Mouse (Mus musculus): Measurements from ENCODE around the gene Klra5.
"Not testable (repeated sequence)": the region's sequence is repeated elsewhere in the genome, so short reads cannot be mapped to it uniquely, and the experiment has no call there.

Klra5 gene

DNA sequence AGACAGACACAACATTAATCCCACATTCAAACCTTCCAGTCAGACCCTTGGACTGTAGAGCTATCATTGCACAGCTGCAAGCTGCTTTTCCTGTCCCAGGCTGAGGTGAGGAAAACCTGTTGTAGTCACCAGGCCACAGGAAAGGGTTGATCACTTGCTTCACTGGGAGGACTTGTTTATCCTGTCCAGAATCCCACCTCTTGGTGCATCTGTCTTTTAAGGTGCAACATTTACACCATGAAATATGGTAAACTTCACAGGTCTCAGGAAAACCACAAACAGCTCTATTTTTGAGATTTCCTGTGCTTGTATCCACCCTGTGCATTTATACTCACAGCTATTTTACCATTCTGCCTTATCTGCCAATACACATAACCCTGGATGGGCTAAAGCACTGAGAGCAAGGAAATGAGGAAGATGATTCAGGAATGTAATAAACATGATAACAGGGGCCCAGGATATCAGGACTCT is at the start of gene Klra5:
Gene Klra5, minus strand, starts transcription at position 175 of the 471 bp plus-strand sequence.
- not testable (repeated sequence) for DNase-seq

- no peak for DNase-seq
Measured at GRCm38 (mm10) chr6:129916996-129917395, 454 bp downstream of the Klra5 start.

- DNase-seq, result no peak
Measured at GRCm38 (mm10) chr6:129882525-129882924, 34.9 kb downstream of the Klra5 start.

GRCm38 (mm10) chr6:129876549-129876948 is 40.9 kb downstream of the Klra5 start, which contains the start of gene Klra17:
TSS of gene Klra17 (minus strand) at chr6:129876672.
- no peak for DNase-seq

GRCm38 (mm10) chr6:129862349-129862748 is 55.1 kb downstream of the Klra5 start, which contains the start of gene Gm17631:
TSS of gene Gm17631 (plus strand) at chr6:129862649.
- not testable (repeated sequence) for DNase-seq

All from cerebellum, postnatal 10 days (tissue).